Mouse (Mus musculus): ENCODE results near the gene Cdk14. TPM values are rescaled to one million over a fixed set of nuclear protein-coding genes. Genes with fewer than 3 reads are reported as not detected.
A peak's percentile ranks its signal among the peaks of the same experiment; 100 is the strongest.

Gene Cdk14
- total RNA-seq (2021), result 100 to 1,000 TPM; 160 to 162 TPM
- long read RNA-seq, full-length matches to known transcripts, result 22 of 42 reads
- long read RNA-seq, partial matches to known transcripts, result 2 of 42 reads
- long read RNA-seq, other reads (novel, unspliced or antisense), result 18 of 42 reads

GRCm38 (mm10) chr5:5419992-5420455 is at the start of gene Cdk14:
Cdk14 (minus strand) TSS chr5:5420312.
- no peak for DNase-seq (ENCODE audit: low spot score in 2 of 2)

- no peak for DNase-seq (ENCODE audit: low spot score in 2 of 2)
Measured at GRCm38 (mm10) chr5:5465256-5465655, 45.1 kb upstream of the Cdk14 start.

GRCm38 (mm10) chr5:5431746-5432438 is 11.8 kb upstream of the Cdk14 start:
- no peak for DNase-seq (ENCODE audit: low spot score in 2 of 2)

- DNase-seq (ENCODE audit: low spot score in 2 of 2), result no peak
Measured at GRCm38 (mm10) chr5:5423723-5424171, 3.6 kb upstream of the Cdk14 start.

GRCm38 (mm10) chr5:5423081-5423480 is 3.0 kb upstream of the Cdk14 start:
- DNase-seq (ENCODE audit: low spot score in 2 of 2), result no peak

- no peak for DNase-seq (ENCODE audit: low spot score in 2 of 2)
Measured at GRCm38 (mm10) chr5:5421439-5421838, 1.3 kb upstream of the Cdk14 start.

- DNase-seq (ENCODE audit: low spot score in 2 of 2), result no peak
Measured at GRCm38 (mm10) chr5:5419253-5419652, 859 bp downstream of the Cdk14 start.

GRCm38 (mm10) chr5:5414835-5415234 is 5.3 kb downstream of the Cdk14 start:
- no peak for DNase-seq (ENCODE audit: low spot score in 2 of 2)

GRCm38 (mm10) chr5:5411886-5412285 is 8.2 kb downstream of the Cdk14 start:
- DNase-seq (ENCODE audit: low spot score in 2 of 2), result no peak

GRCm38 (mm10) chr5:5401986-5402385 is 18.1 kb downstream of the Cdk14 start:
- DNase-seq (ENCODE audit: low spot score in 2 of 2), result no peak

- DNase-seq (ENCODE audit: low spot score in 2 of 2), result no peak
Measured at GRCm38 (mm10) chr5:5392786-5393185, 27.3 kb downstream of the Cdk14 start.

GRCm38 (mm10) chr5:5380731-5381718 is 39.1 kb downstream of the Cdk14 start:
- DNase-seq (ENCODE audit: low spot score in 2 of 2), result no peak

- peak; percentile 51 to 76 for DNase-seq (ENCODE audit: low spot score in 2 of 2)
Measured at GRCm38 (mm10) chr5:5379870-5380730, 40.0 kb downstream of the Cdk14 start.

GRCm38 (mm10) chr5:5379501-5379869 is 40.6 kb downstream of the Cdk14 start:
- no peak for DNase-seq (ENCODE audit: low spot score in 2 of 2)

- DNase-seq (ENCODE audit: low spot score in 2 of 2), result no peak
Measured at GRCm38 (mm10) chr5:5374393-5374792, 45.7 kb downstream of the Cdk14 start.

GRCm38 (mm10) chr5:5373541-5373940 is 46.6 kb downstream of the Cdk14 start:
- no peak for DNase-seq (ENCODE audit: low spot score in 2 of 2)

- no peak for DNase-seq (ENCODE audit: low spot score in 2 of 2)
Measured at GRCm38 (mm10) chr5:5372936-5373335, 47.2 kb downstream of the Cdk14 start.

- no peak for DNase-seq (ENCODE audit: low spot score in 2 of 2)
Measured at GRCm38 (mm10) chr5:5372354-5372753, 47.8 kb downstream of the Cdk14 start.

- DNase-seq (ENCODE audit: low spot score in 2 of 2), result no peak
Measured at GRCm38 (mm10) chr5:5370322-5371082, 49.6 kb downstream of the Cdk14 start.
